Mouse (Mus musculus): ENCODE results near the gene Kri1. TPM values are rescaled to one million over a fixed set of nuclear protein-coding genes. Genes with fewer than 3 reads are reported as not detected.
"Not testable (repeated sequence)": the region's sequence is repeated elsewhere in the genome, so short reads cannot be mapped to it uniquely, and the experiment has no call there.

Kri1 gene
- polyA plus RNA-seq, 1 experiment from 2014 or later = 16.3 TPM

DNA sequence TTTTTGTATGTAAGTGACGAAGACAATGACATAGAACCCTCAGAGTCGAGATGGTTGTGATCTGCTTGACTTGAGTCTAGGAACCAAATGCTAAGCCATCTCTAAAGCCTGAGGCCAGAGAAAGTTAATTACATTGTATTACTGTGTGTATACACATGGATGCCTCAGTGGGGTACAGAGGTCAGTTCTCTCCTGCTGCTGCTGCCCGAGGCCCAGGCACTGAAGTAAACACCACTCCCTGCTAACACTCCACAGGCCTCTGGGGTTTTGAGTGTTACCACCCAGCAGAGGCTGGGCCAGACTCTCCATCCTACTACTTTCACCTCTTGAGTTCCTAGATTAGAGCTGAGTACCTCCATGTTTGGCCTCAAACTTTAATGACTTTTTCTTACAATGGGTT, 3.8 kb downstream of the Kri1 start:
- H3K36me3 ChIP-seq = peaks cover 61% of the 10 kb centered on the region
- no peak overlapping the region for H3K4me3 ChIP-seq
- H3K4me2 ChIP-seq = no peak overlapping the region
- ATAC-seq (ENCODE audit: low FRiP score) = no peak
- no peaks in the 10 kb centered on the region for H3K9me3 ChIP-seq
- 76% methylated on average over 3 of the region's 3 CpGs for WGBS
- no peaks in the 10 kb centered on the region for H3K27me3 ChIP-seq
- no peak overlapping the region for H3K27ac ChIP-seq
- H3K4me1 ChIP-seq (replicated peaks) = peaks cover 28% of the 10 kb centered on the region
- H3K9ac ChIP-seq = no peak overlapping the region

DNA sequence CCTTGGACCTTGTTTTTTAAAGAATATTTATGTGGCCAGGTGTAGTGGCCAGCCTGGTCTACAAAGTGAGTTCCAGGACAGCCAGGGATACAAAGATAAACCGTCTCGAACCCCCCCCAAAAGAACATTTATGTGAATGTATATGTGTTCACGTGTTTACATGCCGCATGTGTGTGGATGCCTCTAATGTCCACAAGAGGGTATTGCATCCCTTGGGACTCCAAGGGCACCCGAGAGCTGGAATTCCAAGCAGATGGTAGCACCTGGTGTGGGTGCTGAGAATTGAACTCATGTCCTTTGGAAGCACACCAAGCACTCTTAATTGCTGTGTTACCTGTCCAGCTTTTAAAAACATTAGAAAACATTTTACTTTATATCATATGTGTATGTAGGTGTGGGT, 4.2 kb downstream of the Kri1 start:
- H3K4me1 ChIP-seq (replicated peaks) = peaks cover 24% of the 10 kb centered on the region
- no peaks in the 10 kb centered on the region for H3K27me3 ChIP-seq
- ATAC-seq (ENCODE audit: low FRiP score) = no peak
- H3K36me3 ChIP-seq = peaks cover 65% of the 10 kb centered on the region
- H3K9ac ChIP-seq = no peak overlapping the region
- H3K4me3 ChIP-seq = no peak overlapping the region
- no peaks in the 10 kb centered on the region for H3K9me3 ChIP-seq
- no peak overlapping the region for H3K27ac ChIP-seq
- H3K4me2 ChIP-seq = no peak overlapping the region
- WGBS = 95% methylated on average over 5 of the region's 5 CpGs

DNA sequence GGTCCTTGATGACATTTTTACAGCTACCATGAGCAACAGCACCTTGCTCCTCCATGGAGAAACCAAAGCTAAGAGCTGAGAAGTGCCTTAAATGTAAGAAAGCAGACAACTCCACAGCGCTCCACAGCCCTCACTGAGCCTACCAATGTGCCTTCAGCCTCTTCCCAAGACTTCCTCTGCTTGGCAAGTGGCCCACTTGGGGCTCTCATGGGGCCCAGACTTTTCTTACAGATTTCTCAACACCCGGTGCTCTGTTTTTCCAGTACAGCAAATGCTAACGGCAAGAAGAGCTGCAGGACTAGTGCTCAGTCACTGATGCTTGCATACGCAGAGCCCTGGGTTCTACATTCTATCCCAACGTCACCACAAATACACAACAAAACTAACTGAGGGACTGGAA, 10.0 kb downstream of the Kri1 start:
- 96% methylated on average over 5 of the region's 5 CpGs for WGBS
- ATAC-seq (ENCODE audit: low FRiP score) = no peak
- no peaks in the 10 kb centered on the region for H3K4me1 ChIP-seq (replicated peaks)
- H3K4me2 ChIP-seq = no peak overlapping the region
- H3K27me3 ChIP-seq = no peaks in the 10 kb centered on the region
- H3K36me3 ChIP-seq = peaks cover 96% of the 10 kb centered on the region
- H3K4me3 ChIP-seq = no peak overlapping the region
- H3K9me3 ChIP-seq = no peaks in the 10 kb centered on the region
- H3K9ac ChIP-seq = no peak overlapping the region
- H3K27ac ChIP-seq = no peak overlapping the region

DNA sequence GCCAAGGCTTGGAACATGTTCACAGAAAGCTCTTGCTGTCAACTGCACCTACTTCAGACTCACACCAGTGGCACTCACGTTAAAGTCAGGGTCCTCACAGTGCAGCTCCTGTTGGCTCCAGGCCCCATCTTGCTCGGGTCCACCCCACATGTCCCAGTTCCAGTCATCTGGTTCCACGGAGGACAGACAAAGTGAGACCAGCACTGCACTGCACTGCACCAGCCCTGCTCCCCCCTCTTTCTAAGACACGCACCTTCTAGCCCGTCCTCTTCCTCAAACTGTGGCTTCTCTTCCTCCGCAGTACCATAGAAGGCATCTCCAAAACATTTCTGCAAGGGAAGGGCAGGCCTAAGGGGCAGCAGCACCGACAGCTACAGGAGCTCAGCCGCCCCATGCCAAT, 11.5 kb downstream of the Kri1 start:
- Histone ChIP-seq H3K4me2 (no peak overlapping the region), H3K9ac (no peak overlapping the region), H3K27me3 (no peaks in the 10 kb centered on the region), H3K4me3 (no peak overlapping the region), H3K9me3 (no peaks in the 10 kb centered on the region), H3K4me1 (replicated peaks) (no peaks in the 10 kb centered on the region), H3K36me3 (peaks cover 98% of the 10 kb centered on the region), H3K27ac (no peak overlapping the region)
- no peak for ATAC-seq (ENCODE audit: low FRiP score)
- WGBS = 94% methylated on average over 8 of the region's 8 CpGs

DNA sequence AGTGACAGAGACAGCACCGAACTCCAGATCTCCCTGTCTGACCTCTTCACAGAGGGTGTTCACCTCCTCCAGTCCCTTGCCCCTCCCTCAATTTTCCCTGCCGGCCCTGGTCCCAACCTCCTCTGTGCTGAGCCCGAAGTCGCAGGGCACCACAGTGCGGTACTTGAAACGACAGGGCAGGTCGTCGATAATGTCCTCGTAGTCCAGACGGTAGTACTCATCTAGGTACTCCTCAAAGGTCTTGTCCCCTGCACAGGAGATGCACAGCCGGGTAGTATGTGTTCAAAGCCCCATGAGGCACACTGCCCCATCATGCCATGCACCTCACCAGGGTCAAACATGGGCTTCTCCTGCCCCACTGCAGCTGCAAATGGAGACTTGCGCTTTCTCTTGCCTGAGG, 12.0 kb downstream of the Kri1 start:
- H3K9me3 ChIP-seq = no peaks in the 10 kb centered on the region
- H3K9ac ChIP-seq = no peak overlapping the region
- no peak overlapping the region for H3K4me3 ChIP-seq
- H3K4me1 ChIP-seq (replicated peaks) = no peaks in the 10 kb centered on the region
- no peak for ATAC-seq (ENCODE audit: low FRiP score)
- WGBS = 91% methylated on average over 12 of the region's 12 CpGs
- no peak overlapping the region for H3K27ac ChIP-seq
- H3K27me3 ChIP-seq = no peaks in the 10 kb centered on the region
- H3K4me2 ChIP-seq = no peak overlapping the region
- H3K36me3 ChIP-seq = peaks cover 98% of the 10 kb centered on the region

DNA sequence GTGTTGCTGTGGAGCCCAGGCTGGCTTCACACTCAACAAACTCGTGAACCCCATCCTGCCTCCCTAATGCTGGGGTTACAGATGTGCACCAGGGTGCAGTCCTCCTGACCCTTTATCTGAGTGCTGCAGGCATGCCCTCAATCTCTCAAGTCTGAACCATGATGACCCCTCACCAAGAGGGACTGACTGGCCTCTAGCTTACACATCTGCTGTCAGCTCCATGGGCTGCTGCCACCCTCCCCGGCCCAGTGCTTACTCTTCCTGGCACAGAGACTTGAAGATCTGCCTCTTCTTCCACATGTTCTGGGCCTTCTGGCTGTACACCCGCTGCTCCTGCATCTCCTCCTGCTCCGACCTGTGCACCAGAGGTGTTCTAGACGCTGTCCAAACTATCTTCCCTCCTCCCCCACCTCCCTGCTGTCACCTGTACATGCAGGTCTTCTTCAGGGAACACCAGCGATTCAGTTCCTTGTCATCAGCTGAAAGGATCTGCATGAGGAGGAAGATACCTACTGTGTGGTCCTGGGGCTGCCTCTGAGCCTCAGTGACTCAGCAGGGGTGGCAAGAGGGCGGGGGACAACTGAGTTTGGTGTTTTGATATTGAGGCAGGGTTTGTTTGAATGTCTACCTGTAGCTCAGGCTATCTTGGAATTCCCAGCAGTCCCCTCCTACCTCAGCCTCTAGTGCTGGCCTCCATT, 12.6 kb downstream of the Kri1 start:
- no peak overlapping the region for H3K9ac ChIP-seq
- WGBS = 88% methylated on average over 7 of the region's 7 CpGs
- H3K4me3 ChIP-seq = no peak overlapping the region
- H3K27ac ChIP-seq = no peak overlapping the region
- peaks cover 98% of the 10 kb centered on the region for H3K36me3 ChIP-seq
- no peaks in the 10 kb centered on the region for H3K9me3 ChIP-seq
- no peaks in the 10 kb centered on the region for H3K27me3 ChIP-seq
- H3K4me2 ChIP-seq = no peak overlapping the region
- ATAC-seq (ENCODE audit: low FRiP score) = no peak
- no peaks in the 10 kb centered on the region for H3K4me1 ChIP-seq (replicated peaks)

DNA sequence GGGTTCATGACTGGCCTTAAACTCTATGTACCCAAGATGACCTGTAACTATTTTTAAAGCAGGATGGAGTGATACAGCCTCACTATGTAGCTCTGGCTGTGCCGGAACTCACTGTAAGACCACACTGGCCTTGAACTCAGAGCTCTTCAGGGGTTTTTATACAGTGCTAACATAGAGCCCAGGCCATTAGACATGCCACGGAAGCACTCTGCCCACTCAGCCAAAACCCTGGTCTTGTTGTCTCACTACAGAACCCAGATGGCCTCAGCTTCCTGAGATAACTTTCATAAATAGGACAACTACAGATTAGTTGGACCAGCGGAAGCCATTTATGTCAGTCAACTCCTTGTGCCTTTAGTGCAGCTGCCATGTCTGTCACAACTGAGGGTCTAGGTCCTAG, 13.4 kb downstream of the Kri1 start:
- Histone ChIP-seq H3K27me3 (no peaks in the 10 kb centered on the region), H3K9ac (no peak overlapping the region), H3K4me2 (no peak overlapping the region), H3K9me3 (no peaks in the 10 kb centered on the region), H3K27ac (no peak overlapping the region), H3K4me3 (no peak overlapping the region), H3K4me1 (replicated peaks) (no peaks in the 10 kb centered on the region), H3K36me3 (peaks cover 97% of the 10 kb centered on the region)
- 97% methylated on average over 3 of the region's 3 CpGs for WGBS
- no peak for ATAC-seq (ENCODE audit: low FRiP score)

DNA sequence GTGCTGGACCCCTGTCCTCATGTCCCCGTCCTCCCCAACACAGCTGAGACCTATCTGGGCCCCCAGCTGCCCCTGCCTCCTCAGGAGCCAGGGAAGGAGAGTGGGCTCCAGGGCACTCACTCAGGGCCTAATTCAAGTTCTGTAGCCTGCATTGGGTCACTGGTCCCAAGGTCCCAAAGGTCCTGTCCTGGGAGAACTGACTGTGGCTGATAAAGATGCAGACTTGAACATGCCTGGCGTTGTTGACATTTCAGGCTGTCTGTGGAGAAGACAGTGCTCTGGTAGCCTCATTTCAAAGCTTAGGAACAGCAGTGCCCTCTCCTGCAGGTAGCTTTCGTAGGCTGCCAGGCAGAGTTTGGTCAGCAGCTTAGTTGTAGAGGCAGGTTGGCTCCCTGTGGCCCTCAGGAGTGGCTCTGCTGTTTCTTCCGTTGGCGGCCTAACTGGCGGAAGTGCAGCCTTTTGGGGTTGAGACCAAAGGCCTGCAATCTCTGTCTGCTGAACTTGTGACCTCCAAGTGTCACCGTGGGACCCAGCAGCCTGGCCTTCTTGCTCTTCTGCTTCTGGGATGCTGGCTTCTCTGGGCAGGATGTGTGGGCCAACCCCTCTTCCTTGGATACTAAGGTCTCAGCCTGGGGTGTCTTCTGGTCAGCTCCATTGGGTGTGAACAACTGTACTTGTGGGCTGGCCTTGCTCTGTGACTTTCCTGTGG, 14.1 kb downstream of the Kri1 start:
- ATAC-seq (ENCODE audit: low FRiP score) = no peak
- peaks cover 97% of the 10 kb centered on the region for H3K36me3 ChIP-seq
- H3K9me3 ChIP-seq = no peaks in the 10 kb centered on the region
- H3K4me1 ChIP-seq (replicated peaks) = no peaks in the 10 kb centered on the region
- H3K4me3 ChIP-seq = no peak overlapping the region
- H3K27me3 ChIP-seq = no peaks in the 10 kb centered on the region
- 88% methylated on average over 7 of the region's 7 CpGs for WGBS
- H3K27ac ChIP-seq = no peak overlapping the region
- H3K4me2 ChIP-seq = no peak overlapping the region
- H3K9ac ChIP-seq = no peak overlapping the region

DNA sequence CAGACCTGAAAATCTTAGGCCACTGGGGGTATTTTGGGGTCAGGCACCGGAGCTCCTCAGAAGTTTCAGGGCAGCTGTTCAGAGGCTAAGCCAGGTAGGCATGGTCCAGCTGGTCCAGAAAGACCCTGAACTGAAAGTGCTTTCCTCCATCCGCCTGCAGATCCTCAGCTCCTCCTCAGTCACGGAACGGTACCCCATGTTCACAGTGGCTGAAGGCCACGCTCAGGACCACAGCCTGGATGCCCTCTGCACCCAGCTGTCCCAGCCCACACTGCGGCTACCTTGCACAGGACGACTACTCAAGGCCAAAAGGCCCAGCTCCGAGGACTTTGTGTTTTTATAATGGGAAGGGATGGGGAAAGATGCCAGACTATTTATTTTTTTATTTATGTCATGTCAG, 14.7 kb downstream of the Kri1 start:
- no peak overlapping the region for H3K27ac ChIP-seq
- H3K4me1 ChIP-seq (replicated peaks) = no peaks in the 10 kb centered on the region
- WGBS = 83% methylated on average over 8 of the region's 8 CpGs
- ATAC-seq (ENCODE audit: low FRiP score) = no peak
- H3K27me3 ChIP-seq = no peaks in the 10 kb centered on the region
- no peak overlapping the region for H3K4me2 ChIP-seq
- peaks cover 99% of the 10 kb centered on the region for H3K36me3 ChIP-seq
- no peak overlapping the region for H3K4me3 ChIP-seq
- no peaks in the 10 kb centered on the region for H3K9me3 ChIP-seq
- H3K9ac ChIP-seq = no peak overlapping the region

DNA sequence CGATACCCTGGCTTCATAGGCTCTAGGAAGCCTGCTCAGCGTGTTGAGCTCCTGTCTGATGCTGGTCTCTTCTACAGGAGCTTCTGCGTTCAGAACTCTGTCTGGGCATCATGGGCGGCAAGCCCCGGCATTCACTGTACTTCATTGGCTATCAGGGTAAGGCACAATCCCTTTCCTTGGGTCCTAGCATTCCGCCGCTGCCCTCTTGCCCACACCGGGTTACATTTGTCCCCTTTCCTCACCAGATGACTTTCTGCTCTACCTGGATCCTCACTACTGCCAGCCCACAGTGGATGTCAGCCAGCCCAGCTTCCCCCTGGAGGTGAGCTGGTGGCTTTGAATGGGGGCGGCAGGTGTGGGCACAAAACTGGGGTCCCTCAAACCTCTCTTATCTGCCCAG, 15.4 kb downstream of the Kri1 start:
- 90% methylated on average over 9 of the region's 9 CpGs for WGBS
- no peak for ATAC-seq (ENCODE audit: low FRiP score)
- H3K36me3 ChIP-seq = peaks cover 97% of the 10 kb centered on the region

DNA sequence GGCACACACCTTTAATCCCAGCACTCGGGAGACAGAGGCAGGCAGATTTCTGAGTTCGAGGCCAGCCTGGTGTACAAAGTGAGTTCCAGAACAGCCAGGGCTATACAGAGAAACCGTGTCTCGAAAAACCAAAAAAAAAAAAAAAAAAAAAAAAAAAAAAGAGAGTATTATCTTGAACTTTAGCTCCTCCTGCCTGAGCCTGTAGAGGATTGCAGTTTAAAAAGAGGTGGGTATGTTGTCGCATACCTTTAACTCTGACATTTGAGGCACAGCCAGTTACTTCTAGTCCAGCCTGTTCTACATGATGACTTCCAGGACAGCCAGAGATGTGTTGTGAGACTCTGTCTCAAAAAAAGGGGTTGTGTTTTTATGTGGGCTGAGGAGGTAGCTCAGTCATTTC, 18.2 kb downstream of the Kri1 start:
- not testable (repeated sequence) for H3K27me3 ChIP-seq; H3K9ac ChIP-seq; H3K27ac ChIP-seq; H3K4me2 ChIP-seq; H3K4me3 ChIP-seq; H3K9me3 ChIP-seq; ATAC-seq (ENCODE audit: low FRiP score)
- Histone ChIP-seq H3K4me1 (replicated peaks) (peaks cover 22% of the 10 kb centered on the region), H3K36me3 (peaks cover 77% of the 10 kb centered on the region)
- 91% methylated on average over 5 of the region's 5 CpGs for WGBS

More for the DNA sequence above, 15.4 kb downstream of the Kri1 start:
- H3K4me2 ChIP-seq = no peak overlapping the region
- no peaks in the 10 kb centered on the region for H3K27me3 ChIP-seq
- H3K9ac ChIP-seq = no peak overlapping the region
- no peak overlapping the region for H3K4me3 ChIP-seq
- peaks cover under 1% of the 10 kb centered on the region; the same call in 1 of the 2 replicates for H3K4me1 ChIP-seq (replicated peaks)
- H3K9me3 ChIP-seq = no peaks in the 10 kb centered on the region
- H3K27ac ChIP-seq = no peak overlapping the region

DNA sequence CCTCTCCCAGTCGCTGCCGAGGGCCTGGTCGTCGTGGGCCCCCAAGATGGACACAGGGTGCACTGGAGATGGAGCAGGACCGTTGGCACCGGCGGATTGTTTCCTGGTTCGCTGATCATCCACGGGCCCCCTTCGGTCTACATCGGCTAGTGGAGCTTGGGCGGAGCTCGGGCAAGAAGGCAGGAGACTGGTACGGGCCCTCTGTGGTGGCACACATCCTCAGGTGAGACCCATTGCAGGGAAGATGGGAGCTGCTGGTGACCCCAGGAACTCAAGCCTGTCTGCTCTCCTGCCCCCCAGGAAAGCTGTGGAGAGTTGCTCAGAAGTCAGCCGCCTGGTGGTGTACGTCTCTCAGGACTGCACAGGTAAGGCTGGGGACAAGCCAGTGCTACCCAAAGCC, 19.5 kb downstream of the Kri1 start:
- ATAC-seq (ENCODE audit: low FRiP score) = no peak
- peaks cover 25% of the 10 kb centered on the region for H3K4me1 ChIP-seq (replicated peaks)
- H3K4me2 ChIP-seq = no peak overlapping the region
- H3K9me3 ChIP-seq = no peaks in the 10 kb centered on the region
- peaks cover 65% of the 10 kb centered on the region for H3K36me3 ChIP-seq
- H3K4me3 ChIP-seq = no peak overlapping the region
- H3K27me3 ChIP-seq = no peaks in the 10 kb centered on the region
- H3K9ac ChIP-seq = no peak overlapping the region
- H3K27ac ChIP-seq = no peak overlapping the region
- WGBS = 96% methylated on average over 16 of the region's 16 CpGs

DNA sequence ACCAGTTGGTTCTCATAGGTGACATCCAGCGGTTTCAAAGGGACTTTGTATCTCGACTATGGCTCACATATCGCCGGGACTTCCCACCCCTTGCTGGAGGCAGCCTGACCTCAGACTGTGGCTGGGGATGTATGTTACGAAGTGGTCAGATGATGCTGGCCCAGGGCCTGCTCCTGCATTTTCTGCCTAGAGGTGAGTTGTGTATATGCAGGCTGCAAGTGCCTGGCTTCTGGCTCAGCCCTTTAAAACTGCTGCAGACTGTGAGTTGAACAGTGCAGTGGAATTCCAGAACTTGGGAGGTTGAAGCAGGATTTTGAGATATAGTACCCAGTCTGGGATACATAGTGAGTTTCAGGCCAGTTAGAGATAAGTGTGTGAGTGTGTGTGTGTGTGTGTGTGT, 20.9 kb downstream of the Kri1 start:
- 95% methylated on average over 5 of the region's 5 CpGs for WGBS
- no peaks in the 10 kb centered on the region for H3K9me3 ChIP-seq
- H3K27ac ChIP-seq = no peak overlapping the region
- H3K36me3 ChIP-seq = peaks cover 50% of the 10 kb centered on the region
- no peaks in the 10 kb centered on the region for H3K27me3 ChIP-seq
- peaks cover 25% of the 10 kb centered on the region for H3K4me1 ChIP-seq (replicated peaks)
- H3K9ac ChIP-seq = peak overlapping the region; percentile 90; the same call in 1 of the 2 replicates
- H3K4me2 ChIP-seq = peak overlapping the region; percentile 90
- peak overlapping the region; percentile 82 for H3K4me3 ChIP-seq
- no peak for ATAC-seq (ENCODE audit: low FRiP score)

All from hindbrain, embryonic 13.5 days (tissue).